Mouse (Mus musculus) large intestine, adult 2 months (tissue): ENCODE data around the gene Olig1. TPM values are rescaled to one million over a fixed set of nuclear protein-coding genes. Genes with fewer than 3 reads are reported as not detected.

Experiments
- DNase-seq: peaks from one replicate; pipeline ENCODE4 v3.0.0-alpha.2; 2012; ENCODE audit warnings: low read depth, low spot score
- WGBS: fragments of 180-500 bp; shearing (Covaris S2); methylation state at CpG from one replicate; pipeline ENCODE4 v1.1.7; 2018; 5-methylcytosine and 5-hydroxymethylcytosine counted together
- polyA plus RNA-seq: library from polyadenylated mRNA; depleted of rRNA; stranded (reverse); fragments of >200 nt; gene quantifications from 2 replicates; pipeline ENCODE4 v1.2.3, GENCODE M21; 2012; rRNA removed

Olig1 gene
- polyA plus RNA-seq, 1 experiment, result 0.04 TPM

GRCm38 (mm10) chr16:91301454-91301853, 31.9 kb downstream of the Olig1 start:
- WGBS, result 60% methylated on average over 18 of the region's 18 CpGs
- no peak for DNase-seq

- 43% methylated on average over 26 of the region's 26 CpGs for WGBS
- DNase-seq, result no peak
Observed at GRCm38 (mm10) chr16:91303776-91304709, 34.5 kb downstream of the Olig1 start.

GRCm38 (mm10) chr16:91305512-91306111, 36.0 kb downstream of the Olig1 start:
- DNase-seq, result no peak
- 67% methylated on average over 16 of the region's 16 CpGs for WGBS

GRCm38 (mm10) chr16:91309872-91310271, 40.3 kb downstream of the Olig1 start:
- no peak for DNase-seq

GRCm38 (mm10) chr16:91312921-91313320, 43.3 kb downstream of the Olig1 start:
- WGBS, result 59% methylated on average over 7 of the region's 7 CpGs
- no peak for DNase-seq

More at GRCm38 (mm10) chr16:91309872-91310271, 40.3 kb downstream of the Olig1 start:
- WGBS, result 90% methylated on average over 3 of the region's 3 CpGs

GRCm38 (mm10) chr16:91314114-91314775, 44.7 kb downstream of the Olig1 start:
- DNase-seq, result peak; percentile 37
- WGBS, result 6% methylated on average over 19 of the region's 19 CpGs

- no peak for DNase-seq
- 38% methylated on average over 10 of the region's 10 CpGs for WGBS
Observed at GRCm38 (mm10) chr16:91320191-91320590, 50.6 kb downstream of the Olig1 start.

- WGBS, result 60% methylated on average over 15 of the region's 15 CpGs
- no peak for DNase-seq
Observed at GRCm38 (mm10) chr16:91320608-91321007, 51.0 kb downstream of the Olig1 start.

Other genes with a start within 250 kb of the Olig1 start
- 10.1 and 20.8 TPM in 2 replicates for gene Paxbp1, start 225.2 kb upstream of the Olig1 start, polyA plus RNA-seq
- 1.7 and 2.5 TPM in 2 replicates for gene 4932438H23Rik, start 174.7 kb upstream of the Olig1 start, polyA plus RNA-seq
- not detected in 2 replicates for gene Olig2, start 44.3 kb upstream of the Olig1 start, polyA plus RNA-seq
- gene Ifnar2, start 103.0 kb downstream of the Olig1 start, polyA plus RNA-seq, result 16.2 and 20.0 TPM in 2 replicates
- gene Gm21970, start 121.9 kb downstream of the Olig1 start, polyA plus RNA-seq, result not detected in 2 replicates
- 54.1 and 74.1 TPM in 2 replicates for gene Il10rb, start 136.4 kb downstream of the Olig1 start, polyA plus RNA-seq
- 16.9 and 23.1 TPM in 2 replicates for gene Ifnar1, start 215.5 kb downstream of the Olig1 start, polyA plus RNA-seq